Mouse (Mus musculus): Measurements from ENCODE around the gene Sphk1. TPM values are rescaled to one million over a fixed set of nuclear protein-coding genes. Genes with fewer than 3 reads are reported as not detected.
A peak's percentile ranks its signal among the peaks of the same experiment; 100 is the strongest.

The Sphk1 gene
- polyA plus RNA-seq, 1 experiment from 2014 or later: 9.3 TPM

DNA sequence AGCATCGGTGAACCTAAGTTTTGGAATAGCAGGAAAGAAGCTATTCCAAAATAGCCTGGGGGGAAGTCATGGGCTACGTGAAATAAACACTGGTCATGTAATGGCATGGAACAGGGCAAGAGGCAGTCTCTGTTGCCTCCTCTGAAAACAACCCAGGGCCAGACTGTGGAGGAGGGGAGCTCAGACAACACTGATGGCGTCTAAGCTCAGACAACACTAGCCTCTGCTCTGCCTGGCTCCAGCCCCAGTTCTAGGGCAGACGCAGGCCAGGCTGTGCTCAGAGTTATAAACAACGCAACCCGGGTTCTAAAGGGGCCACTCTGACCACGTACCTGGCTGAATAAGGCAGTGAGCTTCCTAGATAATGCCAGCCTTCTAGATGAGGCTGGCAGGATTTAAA lies 20.0 kb downstream of the Sphk1 start:
- H3K9ac ChIP-seq: no peak overlapping the region
- H3K36me3 ChIP-seq: peaks cover 16% of the 10 kb centered on the region
- no peaks in the 10 kb centered on the region for H3K9me3 ChIP-seq
- no peaks in the 10 kb centered on the region for H3K27me3 ChIP-seq (replicated peaks)
- no peak overlapping the region for H3K4me2 ChIP-seq (replicated peaks)
- no peak for ATAC-seq (ENCODE audit: low FRiP score, low read depth)
- WGBS: 76% methylated on average over 7 of the region's 7 CpGs
- peaks cover 22% of the 10 kb centered on the region for H3K4me1 ChIP-seq
- no peak overlapping the region for H3K4me3 ChIP-seq
- H3K27ac ChIP-seq: no peak overlapping the region

DNA sequence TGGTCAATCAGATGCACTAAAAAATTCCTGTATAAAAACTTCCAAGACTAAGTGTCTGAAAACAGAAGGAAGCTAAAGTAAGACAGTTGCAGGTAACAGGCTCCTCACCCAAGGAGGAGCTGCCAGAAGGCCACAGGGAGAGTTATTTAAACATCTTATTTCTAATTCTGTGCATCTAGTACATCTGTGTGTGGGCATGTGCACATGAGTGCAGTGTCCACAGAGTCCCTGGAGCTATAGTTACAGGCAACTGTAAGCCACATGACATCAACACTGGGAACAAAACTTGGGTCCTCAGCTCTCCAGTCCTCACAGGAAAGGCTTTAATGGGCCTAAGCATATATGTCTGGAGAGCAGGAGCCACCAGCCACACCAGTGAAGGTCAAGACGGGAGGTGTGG lies 21.5 kb downstream of the Sphk1 start:
- WGBS: 60% methylated on average over 1 of the region's 1 CpGs
- H3K27ac ChIP-seq: no peak overlapping the region

DNA sequence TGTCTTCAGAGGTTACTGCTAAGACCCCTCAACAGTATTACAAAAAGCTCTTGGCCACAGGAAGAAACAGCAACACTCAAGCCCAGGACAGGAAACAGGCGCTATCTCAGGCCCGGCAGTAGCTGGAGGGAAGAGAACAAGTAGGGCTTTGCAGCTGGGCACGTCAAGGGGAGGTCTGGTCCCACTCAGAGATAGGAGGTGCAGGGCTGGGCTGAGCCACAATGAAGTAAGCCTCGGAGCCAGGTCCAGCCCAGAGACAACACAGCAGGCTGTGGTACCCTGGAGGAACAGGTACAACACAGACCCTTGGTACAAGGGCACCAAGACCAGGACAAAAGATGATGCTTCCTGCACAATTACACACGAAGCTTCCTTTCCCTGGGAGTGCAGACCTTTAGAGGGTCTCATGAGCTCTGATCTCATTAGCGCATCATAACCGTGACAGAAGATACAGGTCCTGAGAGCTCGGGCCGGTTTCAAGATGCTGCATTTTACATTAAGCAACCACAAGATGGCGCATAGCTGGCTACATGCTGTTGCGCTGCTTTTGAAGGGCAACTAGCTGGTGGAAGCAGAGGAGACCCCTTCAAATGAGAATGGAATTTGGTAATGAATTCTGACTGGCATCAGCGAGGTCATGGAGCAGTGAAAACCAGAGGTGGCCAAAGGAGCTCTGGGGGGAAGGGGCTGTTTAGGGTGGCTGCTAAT lies 23.6 kb downstream of the Sphk1 start:
- H3K27ac ChIP-seq: no peak overlapping the region
- H3K9ac ChIP-seq: no peak overlapping the region
- H3K4me2 ChIP-seq (replicated peaks): no peak overlapping the region
- no peaks in the 10 kb centered on the region for H3K36me3 ChIP-seq
- no peak overlapping the region for H3K4me3 ChIP-seq
- no peaks in the 10 kb centered on the region for H3K27me3 ChIP-seq (replicated peaks)
- no peaks in the 10 kb centered on the region for H3K9me3 ChIP-seq
- 55% methylated on average over 12 of the region's 12 CpGs for WGBS
- H3K4me1 ChIP-seq: peaks cover 48% of the 10 kb centered on the region
- no peak for ATAC-seq (ENCODE audit: low FRiP score, low read depth)

More for the DNA sequence above, 21.5 kb downstream of the Sphk1 start:
- Histone ChIP-seq H3K4me2 (replicated peaks) (no peak overlapping the region), H3K36me3 (peaks cover 2% of the 10 kb centered on the region), H3K4me1 (peaks cover 31% of the 10 kb centered on the region), H3K27me3 (replicated peaks) (no peaks in the 10 kb centered on the region), H3K9ac (no peak overlapping the region), H3K4me3 (no peak overlapping the region), H3K9me3 (no peaks in the 10 kb centered on the region)
- ATAC-seq (ENCODE audit: low FRiP score, low read depth): no peak

DNA sequence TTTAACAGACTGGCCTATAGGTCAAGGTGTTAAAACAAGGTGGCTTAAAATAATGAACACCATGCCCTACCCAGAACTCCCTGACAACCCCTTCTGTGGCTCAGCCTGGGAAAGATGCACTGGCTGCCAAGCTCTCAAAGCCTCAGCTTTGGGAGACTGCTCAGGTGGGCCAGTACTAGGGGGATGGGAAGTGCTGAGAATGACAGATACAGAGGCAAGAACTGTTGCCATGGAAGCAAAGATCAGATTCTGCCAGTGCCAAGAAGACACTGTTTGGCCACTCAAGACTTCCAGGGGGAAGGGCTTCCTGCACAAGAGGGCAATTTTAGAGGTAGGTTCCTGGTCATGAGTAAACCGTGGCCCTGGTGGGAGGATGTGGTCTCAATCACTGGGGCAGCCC lies 24.8 kb downstream of the Sphk1 start:
- ATAC-seq (ENCODE audit: low FRiP score, low read depth): no peak
- WGBS: 83% methylated on average over 1 of the region's 1 CpGs
- Histone ChIP-seq H3K36me3 (no peaks in the 10 kb centered on the region), H3K27ac (no peak overlapping the region), H3K9ac (no peak overlapping the region), H3K4me3 (no peak overlapping the region), H3K4me1 (peaks cover 46% of the 10 kb centered on the region), H3K4me2 (replicated peaks) (no peak overlapping the region), H3K27me3 (replicated peaks) (no peaks in the 10 kb centered on the region), H3K9me3 (no peaks in the 10 kb centered on the region)

DNA sequence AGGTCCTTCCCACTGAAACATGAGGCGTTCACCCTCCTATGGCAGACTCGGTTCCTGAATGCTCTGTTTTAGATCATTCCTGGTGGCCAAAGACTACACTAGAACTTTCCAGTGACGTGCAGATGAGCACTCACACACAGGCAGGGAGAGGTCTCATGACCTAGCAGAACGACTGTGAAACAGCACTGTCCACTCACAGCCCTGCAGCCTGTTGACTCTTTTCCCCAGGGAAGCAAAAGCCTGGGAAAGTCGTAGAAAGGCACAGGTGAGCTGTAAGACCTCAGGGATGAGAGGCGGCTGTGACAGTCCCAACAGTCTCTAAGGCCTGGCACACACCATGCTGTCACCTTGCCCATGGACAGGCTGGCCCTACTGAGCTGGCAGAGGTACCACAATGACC lies 25.6 kb downstream of the Sphk1 start:
- Histone ChIP-seq H3K27ac (no peak overlapping the region), H3K4me1 (peaks cover 43% of the 10 kb centered on the region)

DNA sequence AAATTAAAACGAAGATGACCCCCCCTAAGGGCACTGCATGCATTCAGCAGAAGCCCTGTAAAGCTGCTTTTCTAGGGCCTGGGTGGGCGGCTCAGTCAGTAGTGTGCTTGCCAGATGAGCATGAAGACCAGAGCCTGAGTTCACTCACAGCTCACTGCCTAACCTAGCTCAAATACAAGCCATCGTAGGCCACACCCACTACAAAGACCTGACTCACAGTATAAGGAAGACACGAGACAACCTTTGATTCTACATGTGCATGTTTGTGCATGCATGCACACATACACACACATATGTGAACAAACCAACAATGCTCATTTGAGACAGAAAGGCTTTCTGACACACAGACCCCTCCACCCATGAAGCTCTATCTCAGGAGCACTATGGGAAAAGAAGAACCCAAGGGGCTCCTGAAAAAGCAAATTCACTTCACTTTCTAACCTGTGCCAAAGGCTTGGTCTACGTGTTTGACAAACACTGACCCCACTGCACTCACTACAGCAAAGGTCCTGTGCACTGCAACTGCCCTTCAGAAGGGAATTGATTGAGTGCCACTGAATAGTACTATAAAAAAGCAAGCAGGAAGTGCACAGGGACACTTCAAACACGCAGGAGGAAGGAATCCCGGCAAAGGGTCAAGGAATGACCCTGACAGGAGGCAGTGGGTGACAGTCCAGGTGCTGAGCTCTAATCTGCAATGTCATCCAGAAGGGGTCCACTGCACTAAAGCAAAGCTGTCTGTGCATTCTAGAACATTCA lies 34.7 kb downstream of the Sphk1 start:
- no peak overlapping the region for H3K9ac ChIP-seq
- no peak overlapping the region for H3K4me3 ChIP-seq
- H3K36me3 ChIP-seq: no peaks in the 10 kb centered on the region
- no peak overlapping the region for H3K27ac ChIP-seq
- peaks cover 11% of the 10 kb centered on the region; the same call in 1 of the 2 replicates for H3K4me1 ChIP-seq
- H3K4me2 ChIP-seq (replicated peaks): no peak overlapping the region
- 60% methylated on average over 7 of the region's 7 CpGs for WGBS
- no peak for ATAC-seq (ENCODE audit: low FRiP score, low read depth)
- no peaks in the 10 kb centered on the region for H3K27me3 ChIP-seq (replicated peaks)
- no peaks in the 10 kb centered on the region for H3K9me3 ChIP-seq

More for the DNA sequence above, 25.6 kb downstream of the Sphk1 start:
- Histone ChIP-seq H3K4me2 (replicated peaks) (no peak overlapping the region), H3K27me3 (replicated peaks) (no peaks in the 10 kb centered on the region), H3K9me3 (no peaks in the 10 kb centered on the region), H3K9ac (0 out of 2 replicates have a peak overlapping the region, but pooled peaks have one; percentile 13), H3K36me3 (no peaks in the 10 kb centered on the region), H3K4me3 (no peak overlapping the region)
- ATAC-seq (ENCODE audit: low FRiP score, low read depth): no peak
- 72% methylated on average over 6 of the region's 6 CpGs for WGBS

DNA sequence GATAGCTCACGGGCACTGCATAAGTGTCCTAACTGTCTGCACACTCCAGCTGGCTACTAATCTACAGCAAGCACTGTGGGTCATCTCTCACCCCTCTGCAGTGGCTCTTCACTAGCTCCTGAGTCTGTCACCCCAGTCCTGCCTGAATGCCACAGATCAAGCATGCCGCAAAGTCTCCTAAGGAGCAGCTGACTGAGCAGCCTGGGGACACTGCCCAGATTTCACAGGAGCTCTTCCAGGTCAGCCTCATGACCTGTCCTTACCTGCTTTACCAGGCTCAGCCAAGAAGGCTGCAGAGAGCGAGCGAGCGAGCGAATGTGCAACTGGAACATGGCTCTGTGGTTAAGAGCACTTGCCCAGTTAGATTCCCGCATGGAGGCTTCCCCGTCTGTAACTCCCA lies 36.8 kb downstream of the Sphk1 start:
- 86% methylated on average over 8 of the region's 8 CpGs for WGBS
- no peak for ATAC-seq (ENCODE audit: low FRiP score, low read depth)
- Histone ChIP-seq H3K27ac (no peak overlapping the region), H3K9ac (no peak overlapping the region), H3K36me3 (no peaks in the 10 kb centered on the region), H3K9me3 (no peaks in the 10 kb centered on the region), H3K4me3 (no peak overlapping the region), H3K4me2 (replicated peaks) (no peak overlapping the region), H3K27me3 (replicated peaks) (no peaks in the 10 kb centered on the region), H3K4me1 (peaks cover 14% of the 10 kb centered on the region)

DNA sequence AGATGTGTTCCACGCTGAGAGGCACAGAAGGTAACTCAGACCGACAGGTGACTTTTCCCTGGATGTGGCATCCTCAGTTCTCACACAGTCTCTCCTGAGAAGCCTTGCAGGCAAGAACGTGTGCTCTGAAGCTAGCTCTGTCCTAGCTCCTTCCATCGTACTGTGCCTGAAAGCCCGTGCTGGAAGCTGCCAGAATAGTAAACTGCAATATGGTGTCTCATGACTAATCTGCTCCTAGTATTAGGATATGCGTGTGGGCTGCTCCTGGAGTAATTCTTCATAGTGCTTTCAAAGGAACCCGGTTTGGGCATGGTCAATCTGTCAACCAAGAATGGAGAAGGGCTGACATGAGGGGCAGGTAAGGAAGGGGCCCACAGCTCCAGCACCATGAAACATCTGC lies 40.1 kb downstream of the Sphk1 start:
- WGBS: 87% methylated on average over 7 of the region's 7 CpGs
- no peak overlapping the region for H3K4me3 ChIP-seq
- H3K9ac ChIP-seq: no peak overlapping the region
- H3K4me1 ChIP-seq: peaks cover 38% of the 10 kb centered on the region
- no peak overlapping the region for H3K27ac ChIP-seq
- H3K27me3 ChIP-seq (replicated peaks): no peaks in the 10 kb centered on the region
- ATAC-seq (ENCODE audit: low FRiP score, low read depth): no peak
- H3K4me2 ChIP-seq (replicated peaks): no peak overlapping the region
- H3K36me3 ChIP-seq: no peaks in the 10 kb centered on the region
- H3K9me3 ChIP-seq: no peaks in the 10 kb centered on the region

DNA sequence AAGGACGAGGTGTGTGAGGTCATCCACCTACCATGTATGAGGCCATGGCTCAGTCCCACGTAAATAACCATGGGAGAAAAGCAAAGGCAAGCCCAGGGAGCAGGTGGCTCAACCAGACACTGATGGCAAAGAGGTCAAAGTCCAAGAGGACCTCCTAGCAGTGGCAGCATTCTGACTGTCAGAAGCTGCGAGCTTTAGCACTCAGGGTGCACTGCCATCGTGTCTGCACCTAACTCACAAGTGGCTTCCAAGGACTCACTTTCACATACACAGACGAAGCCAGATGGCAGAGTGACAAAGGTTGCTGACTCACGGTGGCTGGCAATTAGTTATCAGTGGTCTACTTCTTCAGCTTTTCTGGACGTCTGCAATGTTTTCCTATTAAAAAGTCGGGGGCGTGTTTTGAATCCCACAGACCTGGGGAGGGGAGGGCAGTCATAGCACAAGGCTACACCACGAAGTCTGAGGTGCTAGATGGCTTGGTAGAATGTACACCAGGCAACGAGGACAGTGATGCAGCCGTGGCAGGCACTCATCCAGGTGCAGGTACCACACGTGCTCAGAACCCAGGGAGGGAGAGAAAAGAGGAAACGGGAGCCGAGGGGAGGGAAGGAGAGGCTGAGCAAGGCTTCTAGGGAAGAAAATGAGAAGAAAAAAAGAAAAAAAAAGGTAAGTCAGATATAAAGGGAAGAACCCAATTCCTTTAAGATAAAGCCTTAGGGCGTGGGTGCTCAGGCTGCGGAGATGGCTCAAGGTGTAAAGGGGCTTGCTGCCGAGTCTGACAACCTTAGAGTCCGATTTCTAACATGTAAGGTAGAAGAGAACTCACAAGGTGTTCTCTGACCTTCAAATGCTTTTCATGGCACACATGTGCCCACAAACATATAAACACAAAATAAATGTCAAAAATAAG lies 41.3 kb downstream of the Sphk1 start:
- no peaks in the 10 kb centered on the region for H3K36me3 ChIP-seq
- no peak overlapping the region for H3K27ac ChIP-seq
- H3K4me2 ChIP-seq (replicated peaks): no peak overlapping the region
- H3K9ac ChIP-seq: no peak overlapping the region
- H3K27me3 ChIP-seq (replicated peaks): no peaks in the 10 kb centered on the region
- no peak overlapping the region for H3K4me3 ChIP-seq
- WGBS: 84% methylated on average over 19 of the region's 19 CpGs
- ATAC-seq (ENCODE audit: low FRiP score, low read depth): no peak
- peaks cover 44% of the 10 kb centered on the region for H3K4me1 ChIP-seq
- H3K9me3 ChIP-seq: no peaks in the 10 kb centered on the region

DNA sequence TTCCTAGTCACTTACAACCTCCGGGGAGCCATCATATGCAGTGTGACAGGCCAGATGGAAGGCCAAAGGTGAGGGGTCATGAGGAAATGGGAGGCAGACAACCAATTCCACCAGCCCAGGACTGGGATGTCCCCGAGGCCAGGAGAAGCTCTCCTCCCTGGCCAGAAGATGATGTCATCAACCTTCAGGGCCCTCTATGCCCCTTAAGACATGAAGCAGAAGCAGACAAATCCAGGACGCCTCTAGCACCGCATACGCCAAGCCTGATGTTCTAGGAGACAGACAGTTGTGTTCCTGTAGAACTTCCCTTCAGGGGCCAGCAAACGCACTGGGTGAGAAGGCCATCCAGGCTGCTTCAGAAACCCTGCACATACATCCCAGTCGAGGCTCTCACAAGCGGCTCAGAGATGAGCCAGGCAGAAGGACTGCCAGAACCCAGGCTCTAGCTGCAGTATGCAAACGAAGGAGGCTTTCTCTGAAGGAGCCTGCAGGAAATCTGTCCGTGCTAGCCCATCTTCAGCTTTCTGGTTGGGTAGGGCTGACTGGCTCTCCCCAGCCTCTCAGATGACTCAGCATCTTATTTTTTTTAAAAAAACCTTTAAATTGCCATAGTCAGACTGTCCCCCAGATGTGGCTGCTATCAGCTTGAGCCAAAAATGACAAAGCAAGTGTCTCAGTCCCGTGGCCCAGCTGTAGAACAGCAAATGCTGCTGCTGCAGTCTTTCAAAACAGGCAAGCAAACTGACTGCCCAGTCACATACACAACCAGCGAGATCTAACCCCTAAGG lies 42.2 kb downstream of the Sphk1 start:
- WGBS: 62% methylated on average over 12 of the region's 12 CpGs
- Histone ChIP-seq H3K36me3 (no peaks in the 10 kb centered on the region), H3K4me2 (replicated peaks) (peak overlapping the region; percentile 25; the same call in 1 of the 2 replicates), H3K27me3 (replicated peaks) (no peaks in the 10 kb centered on the region), H3K4me1 (peaks cover 40% of the 10 kb centered on the region), H3K9ac (0 out of 2 replicates have a peak overlapping the region, but pooled peaks have one; percentile 2), H3K9me3 (no peaks in the 10 kb centered on the region), H3K4me3 (no peak overlapping the region), H3K27ac (peak overlapping the region; percentile 10; the same call in 1 of the 2 replicates)
- ATAC-seq (ENCODE audit: low FRiP score, low read depth): no peak

DNA sequence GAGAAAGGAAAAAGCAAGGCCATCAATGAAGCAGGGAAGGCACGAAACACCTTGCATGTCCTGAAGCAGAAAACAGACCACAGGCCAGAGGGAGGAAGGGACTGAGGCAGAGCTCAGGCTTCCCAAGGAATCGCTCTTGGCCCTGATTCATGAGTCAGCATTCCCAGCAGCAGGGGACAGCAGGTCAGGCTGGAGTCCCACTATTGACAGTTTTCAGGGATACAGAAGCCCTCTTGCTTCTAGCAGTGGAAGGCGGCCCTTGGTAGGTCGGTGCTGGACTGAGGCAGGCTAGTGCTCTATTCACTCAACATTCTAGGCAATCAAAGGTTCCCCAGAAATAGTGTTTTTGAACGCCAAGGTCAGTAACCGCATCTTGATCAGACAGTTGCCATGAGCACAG lies 43.8 kb downstream of the Sphk1 start:
- no peak overlapping the region for H3K9ac ChIP-seq
- WGBS: 57% methylated on average over 6 of the region's 6 CpGs
- H3K9me3 ChIP-seq: no peaks in the 10 kb centered on the region
- no peak overlapping the region for H3K4me3 ChIP-seq
- ATAC-seq (ENCODE audit: low FRiP score, low read depth): no peak
- H3K27ac ChIP-seq: no peak overlapping the region
- H3K4me2 ChIP-seq (replicated peaks): no peak overlapping the region
- H3K27me3 ChIP-seq (replicated peaks): no peaks in the 10 kb centered on the region
- peaks cover 52% of the 10 kb centered on the region for H3K4me1 ChIP-seq
- H3K36me3 ChIP-seq: no peaks in the 10 kb centered on the region
